Mouse (Mus musculus) heart, postnatal 10 days (tissue): ENCODE measurements around the gene Gm525. TPM values are rescaled to one million over a fixed set of nuclear protein-coding genes. Genes with fewer than 3 reads are reported as not detected.
"Not testable (repeated sequence)": the region's sequence is repeated elsewhere in the genome, so short reads cannot be mapped to it uniquely, and the experiment has no call there.

ENCODE experiments used
- DNase-seq, 2 experiments: peaks; one replicate each; pipeline ENCODE4 v3.0.0; 2021
- intact Hi-C: fragments of 180-260 bp; cut with DNase I; formaldehyde crosslinking; loops from one replicate; pipeline ENCODE4 v1.15.1; 2025
- total RNA-seq, 2 experiments: library from RNA; stranded (reverse); gene quantifications; 2 replicates each; pipeline ENCODE4 v1.2.3; 2021

Gene Gm525
- total RNA-seq, 2 experiments from 2014 or later, result not detected

- intact Hi-C loops, result no loop called here
- no peak for DNase-seq
Observed at GRCm38 (mm10) chr11:89088754-89089153, 15.1 kb downstream of the Gm525 start.

- DNase-seq, intact Hi-C loops: not testable (repeated sequence)
Observed at GRCm38 (mm10) chr11:89090359-89090758, 16.7 kb downstream of the Gm525 start.

GRCm38 (mm10) chr11:89092714-89093113 lies 19.1 kb downstream of the Gm525 start:
- DNase-seq, result peak; percentile 52 to 61
- intact Hi-C loops, result no loop called here

- intact Hi-C loops, result no loop called here
Observed at GRCm38 (mm10) chr11:89095306-89095705, 21.7 kb downstream of the Gm525 start.

GRCm38 (mm10) chr11:89097292-89097691 lies 23.7 kb downstream of the Gm525 start:
- intact Hi-C loops, DNase-seq: not testable (repeated sequence)

More at GRCm38 (mm10) chr11:89095306-89095705, 21.7 kb downstream of the Gm525 start:
- no peak for DNase-seq

- intact Hi-C loops, result no loop called here
- DNase-seq, result no peak
Observed at GRCm38 (mm10) chr11:89098083-89098835, 24.6 kb downstream of the Gm525 start.

- DNase-seq, result no peak
- intact Hi-C loops, result no loop called here
Observed at GRCm38 (mm10) chr11:89098930-89099329, 25.3 kb downstream of the Gm525 start.

GRCm38 (mm10) chr11:89100403-89100802 lies 26.8 kb downstream of the Gm525 start:
- intact Hi-C loops, result loop anchor here (1.0 to 5.0 kb wide), 3 partner anchors 65 to 622 kb away; no protein-coding TSS in a partner anchor
- DNase-seq, result peak; percentile 92 to 93

GRCm38 (mm10) chr11:89100826-89101321 lies 27.2 kb downstream of the Gm525 start:
- intact Hi-C loops, result loop anchor here (1.0 to 5.0 kb wide), 3 partner anchors 64 to 621 kb away; no protein-coding TSS in a partner anchor
- DNase-seq, result peak; percentile 76 to 80

GRCm38 (mm10) chr11:89103166-89103565 lies 29.5 kb downstream of the Gm525 start:
- intact Hi-C loops, result loop anchor here (5.0 kb wide), 1 partner anchor 619 kb away; no protein-coding TSS in a partner anchor
- peak; percentile 44 to 45 for DNase-seq

GRCm38 (mm10) chr11:89105211-89105610 lies 31.6 kb downstream of the Gm525 start:
- DNase-seq, result no peak
- intact Hi-C loops, result no loop called here

- DNase-seq, result no peak
- intact Hi-C loops, result no loop called here
Observed at GRCm38 (mm10) chr11:89105823-89106222, 32.2 kb downstream of the Gm525 start.

- DNase-seq, result no peak
- intact Hi-C loops, result no loop called here
Observed at GRCm38 (mm10) chr11:89107180-89107807, 33.7 kb downstream of the Gm525 start.

- intact Hi-C loops, result no loop called here
- no peak for DNase-seq
Observed at GRCm38 (mm10) chr11:89124411-89124810, 50.8 kb downstream of the Gm525 start.

- no peak for DNase-seq
- intact Hi-C loops, result no loop called here
Observed at GRCm38 (mm10) chr11:89130856-89131255, 57.2 kb downstream of the Gm525 start.

- peak; percentile 12 to 16 for DNase-seq
- intact Hi-C loops, result no loop called here
Observed at GRCm38 (mm10) chr11:89132406-89132805, 58.8 kb downstream of the Gm525 start.

- DNase-seq, result no peak
- intact Hi-C loops, result no loop called here
Observed at GRCm38 (mm10) chr11:89134211-89134610, 60.6 kb downstream of the Gm525 start.

GRCm38 (mm10) chr11:89137915-89138314 lies 64.3 kb downstream of the Gm525 start:
- no peak for DNase-seq
- intact Hi-C loops, result no loop called here
